Mouse (Mus musculus) midbrain, embryonic 14.5 days (tissue): ENCODE data around the gene Reln. TPM values are rescaled to one million over a fixed set of nuclear protein-coding genes. Genes with fewer than 3 reads are reported as not detected.

ENCODE experiments used
- ATAC-seq: fragments of 200-750 bp; cut with Nextera tagmentation; 2 replicates; pipeline ENCODE4 v1.8.0; 2017; ENCODE audit warnings: moderate number of reproducible peaks, moderate library complexity; ENCODE audit not compliant: low FRiP score, low TSS enrichment
- DNase-seq: peaks from one replicate; pipeline ENCODE4 v3.0.0-alpha.2; 2015
- H3K27ac ChIP-seq: fragments of 300-500 bp; sonication (generic); replicated peaks from 2 replicates; pipeline ENCODE4 v1.5.1; 2014; ENCODE audit warnings: mild to moderate bottlenecking, low read depth, low read length, moderate library complexity
- H3K27me3 ChIP-seq: fragments of 300-500 bp; sonication (generic); 2 replicates; pipeline ENCODE4 v1.6.1; 2014; ENCODE audit warnings: low read length, control low read depth, mixed read lengths; ENCODE audit not compliant: control insufficient read depth, insufficient read depth
- H3K36me3 ChIP-seq: fragments of 300-500 bp; sonication (generic); 2 replicates; pipeline ENCODE4 v1.6.1; 2014; ENCODE audit warnings: low read length, control low read depth; ENCODE audit not compliant: control insufficient read depth, insufficient read depth
- H3K4me1 ChIP-seq: fragments of 300-500 bp; sonication (generic); 2 replicates; pipeline ENCODE4 v1.6.1; 2014; ENCODE audit warnings: mild to moderate bottlenecking, antibody characterized with exemption, low read length, control low read depth; ENCODE audit not compliant: control insufficient read depth, insufficient read depth
- H3K4me2 ChIP-seq: fragments of 300-500 bp; sonication (generic); 2 replicates; pipeline ENCODE4 v1.6.1; 2014; ENCODE audit warnings: mild to moderate bottlenecking, low read length, moderate library complexity
- H3K4me3 ChIP-seq: fragments of 300-500 bp; sonication (generic); replicated peaks from 2 replicates; pipeline ENCODE4 v1.5.1; 2014; ENCODE audit warnings: low read depth, low read length
- H3K9ac ChIP-seq: fragments of 300-500 bp; sonication (generic); replicated peaks from 2 replicates; pipeline ENCODE4 v1.6.1; 2014; ENCODE audit warnings: mild to moderate bottlenecking, low read length, moderate library complexity
- H3K9me3 ChIP-seq: fragments of 300-500 bp; sonication (generic); 2 replicates; pipeline ENCODE4 v1.6.1; 2016; ENCODE audit warnings: low read length, control low read depth, mixed read lengths; ENCODE audit not compliant: control insufficient read depth
- WGBS: fragments of 180-500 bp; shearing (Covaris S2); extraction: QIAGEN DNeasy Blood & Tissue Kit; methylation state at CpG from one replicate; pipeline ENCODE4 v1.1.7; 2014; 5-methylcytosine and 5-hydroxymethylcytosine counted together
- polyA plus RNA-seq: library from polyadenylated mRNA; unstranded; fragments of >200 nt; fragmentation: Nextera tagmentation; extraction: Ambion mirVana; gene quantifications from 2 replicates; pipeline ENCODE4 v1.2.1, GENCODE M21; 2014

The Reln gene
- polyA plus RNA-seq, 1 experiment from 2014 or later: 72.4 TPM

DNA sequence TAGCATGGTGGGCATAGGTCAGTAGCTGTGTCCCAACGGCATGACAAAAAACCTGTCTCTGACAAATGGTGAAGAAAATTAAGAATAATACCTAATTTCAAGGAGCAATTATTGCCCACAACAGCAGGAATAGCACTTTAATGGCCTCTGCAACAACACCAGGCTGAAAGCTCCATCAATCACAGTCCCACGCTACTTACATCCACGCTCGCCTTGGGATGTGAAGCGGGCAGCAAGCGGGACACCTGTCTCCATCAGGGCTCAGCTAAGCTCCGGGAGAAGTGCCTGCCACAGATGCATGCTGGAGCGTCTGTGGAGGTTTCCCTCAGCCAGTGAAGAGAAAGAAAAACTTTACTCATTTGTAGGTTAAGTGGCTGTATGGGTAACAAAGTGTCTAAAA, 309.3 kb downstream of the Reln start:
- no peak for DNase-seq
- Histone ChIP-seq H3K4me3 (no peak overlapping the region), H3K27ac (no peak overlapping the region), H3K36me3 (no peaks in the 10 kb centered on the region), H3K4me1 (peaks cover 8% of the 10 kb centered on the region; the same call in 1 of the 2 replicates), H3K9me3 (no peaks in the 10 kb centered on the region), H3K4me2 (no peak overlapping the region), H3K9ac (no peak overlapping the region), H3K27me3 (no peaks in the 10 kb centered on the region)
- 95% methylated on average over 8 of the region's 8 CpGs for WGBS
- no peak for ATAC-seq

DNA sequence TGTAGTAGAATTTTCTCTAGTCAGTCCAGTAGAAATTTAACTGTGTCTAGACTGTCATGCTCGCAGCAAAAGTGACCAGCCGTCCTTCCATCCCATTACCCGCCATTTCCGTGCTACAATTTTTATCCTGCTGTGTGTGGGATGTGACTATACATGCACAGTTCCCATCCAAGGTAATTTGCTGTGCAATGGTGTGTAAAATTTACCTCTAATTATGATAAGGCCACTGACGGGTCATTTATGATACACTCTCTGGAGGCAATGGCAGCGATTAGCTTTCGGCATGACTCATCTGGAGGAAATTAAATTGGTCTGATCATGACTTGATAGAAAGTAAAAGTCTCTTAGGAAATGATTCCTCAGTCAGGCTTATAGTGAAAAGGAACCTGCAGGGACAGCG, 311.5 kb downstream of the Reln start:
- Histone ChIP-seq H3K9me3 (no peaks in the 10 kb centered on the region), H3K27ac (no peak overlapping the region), H3K4me1 (peaks cover 8% of the 10 kb centered on the region; the same call in 1 of the 2 replicates), H3K4me3 (no peak overlapping the region), H3K27me3 (no peaks in the 10 kb centered on the region), H3K36me3 (no peaks in the 10 kb centered on the region), H3K4me2 (no peak overlapping the region), H3K9ac (no peak overlapping the region)
- WGBS: 64% methylated on average over 8 of the region's 8 CpGs
- DNase-seq (no peak), ATAC-seq (no peak)

DNA sequence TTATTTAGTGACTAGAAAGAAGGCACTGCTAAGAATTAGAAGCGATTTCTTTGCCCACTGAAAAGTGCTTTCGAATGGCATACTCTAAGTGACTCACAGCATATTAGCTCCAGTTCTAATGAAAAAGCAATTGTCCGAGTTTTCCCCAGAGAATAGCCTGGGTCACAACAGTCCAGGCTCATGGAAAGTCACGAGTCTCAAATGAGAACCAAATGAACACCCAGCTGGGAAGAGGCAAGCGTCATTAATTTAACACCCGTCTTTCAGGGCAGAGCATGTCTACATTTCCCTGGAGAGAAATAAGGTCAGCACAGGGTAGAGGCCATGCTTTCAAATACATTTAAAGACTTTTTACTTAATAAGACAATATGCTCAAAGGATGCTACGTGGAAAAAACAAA, 312.8 kb downstream of the Reln start:
- Histone ChIP-seq H3K27ac (no peak overlapping the region), H3K4me2 (no peak overlapping the region), H3K4me3 (no peak overlapping the region), H3K9ac (no peak overlapping the region), H3K36me3 (no peaks in the 10 kb centered on the region), H3K4me1 (peaks cover 8% of the 10 kb centered on the region; the same call in 1 of the 2 replicates), H3K9me3 (no peaks in the 10 kb centered on the region), H3K27me3 (no peaks in the 10 kb centered on the region)
- WGBS: 34% methylated on average over 7 of the region's 7 CpGs
- DNase-seq (peak; percentile 52), ATAC-seq (peak; percentile 20; the same call in 1 of the 2 replicates)

- H3K4me1 ChIP-seq: peaks cover 8% of the 10 kb centered on the region; the same call in 1 of the 2 replicates
- ATAC-seq (no peak), DNase-seq (no peak)
- WGBS: 75% methylated on average over 11 of the region's 11 CpGs
- no peaks in the 10 kb centered on the region for H3K36me3 ChIP-seq
- no peak overlapping the region for H3K27ac ChIP-seq
- no peaks in the 10 kb centered on the region for H3K9me3 ChIP-seq
- H3K4me2 ChIP-seq: no peak overlapping the region
- no peak overlapping the region for H3K4me3 ChIP-seq
- H3K27me3 ChIP-seq: no peaks in the 10 kb centered on the region
- H3K9ac ChIP-seq: no peak overlapping the region
Observed at GRCm38 (mm10) chr5:22028379-22028778, 316.1 kb downstream of the Reln start.

DNA sequence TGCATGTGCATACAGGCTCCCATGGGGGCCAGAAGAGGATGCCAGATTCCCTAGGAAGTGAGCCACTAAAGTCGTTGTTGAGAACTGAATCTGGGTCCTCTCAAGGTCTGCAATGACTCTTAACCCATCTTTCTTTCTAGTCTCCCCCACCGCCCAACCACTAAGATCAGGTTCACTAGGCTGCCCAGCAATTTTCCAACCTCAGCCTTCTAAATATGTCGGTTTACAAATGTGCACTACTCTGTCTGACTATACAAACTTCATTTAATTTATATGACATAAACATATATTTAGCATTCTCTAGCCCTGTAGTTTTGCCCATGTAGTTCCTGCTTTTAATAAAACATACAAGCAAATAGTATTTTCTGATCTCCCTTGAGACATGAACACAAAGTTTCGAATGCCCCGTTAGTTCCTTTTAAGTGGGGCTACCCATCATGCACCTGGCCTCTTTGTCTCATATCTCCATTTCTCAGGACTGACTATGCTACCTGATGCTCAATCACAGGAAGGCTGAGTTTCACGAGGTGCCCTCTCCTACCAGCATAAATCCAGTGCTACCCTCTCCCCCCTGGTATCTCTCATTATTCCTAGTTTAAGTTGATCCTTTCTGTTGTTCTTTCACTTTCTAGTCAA, 317.1 kb downstream of the Reln start:
- no peaks in the 10 kb centered on the region for H3K36me3 ChIP-seq
- no peak for ATAC-seq
- 90% methylated on average over 6 of the region's 6 CpGs for WGBS
- no peak overlapping the region for H3K4me3 ChIP-seq
- no peak overlapping the region for H3K4me2 ChIP-seq
- H3K9ac ChIP-seq: no peak overlapping the region
- no peaks in the 10 kb centered on the region for H3K27me3 ChIP-seq
- no peak for DNase-seq
- H3K9me3 ChIP-seq: no peaks in the 10 kb centered on the region
- peaks cover 5% of the 10 kb centered on the region; the same call in 1 of the 2 replicates for H3K4me1 ChIP-seq
- no peak overlapping the region for H3K27ac ChIP-seq

- H3K4me2 ChIP-seq: no peak overlapping the region
- no peak overlapping the region for H3K4me3 ChIP-seq
- no peak overlapping the region for H3K27ac ChIP-seq
- H3K36me3 ChIP-seq: no peaks in the 10 kb centered on the region
- ATAC-seq (no peak), DNase-seq (no peak)
- WGBS: 92% methylated on average over 4 of the region's 4 CpGs
- H3K27me3 ChIP-seq: no peaks in the 10 kb centered on the region
- no peaks in the 10 kb centered on the region for H3K4me1 ChIP-seq
- H3K9ac ChIP-seq: no peak overlapping the region
- no peaks in the 10 kb centered on the region for H3K9me3 ChIP-seq
Observed at GRCm38 (mm10) chr5:22025746-22026145, 318.8 kb downstream of the Reln start.

DNA sequence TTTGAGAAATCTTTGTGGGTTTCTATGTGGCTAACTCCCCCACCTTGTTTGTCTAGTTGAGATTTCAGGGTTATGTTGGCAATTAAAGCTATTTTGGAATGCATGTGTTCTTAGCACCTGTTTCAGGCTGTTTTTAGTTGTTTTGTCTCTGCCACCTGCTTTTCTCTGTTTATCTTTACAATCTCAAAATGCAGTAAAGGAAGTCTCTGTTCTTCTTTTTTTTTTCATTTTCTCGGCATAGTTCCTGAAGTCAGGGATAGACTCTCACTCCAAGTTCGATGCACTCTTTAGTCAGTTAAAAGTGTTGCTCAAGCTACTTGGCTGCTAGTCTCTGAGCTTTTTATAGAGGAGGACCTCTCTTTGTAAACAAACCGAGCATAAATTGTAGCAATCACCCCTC, 320.4 kb downstream of the Reln start:
- Histone ChIP-seq H3K9ac (no peak overlapping the region), H3K4me2 (no peak overlapping the region), H3K27me3 (no peaks in the 10 kb centered on the region), H3K9me3 (no peaks in the 10 kb centered on the region), H3K36me3 (no peaks in the 10 kb centered on the region), H3K4me1 (no peaks in the 10 kb centered on the region), H3K4me3 (no peak overlapping the region), H3K27ac (no peak overlapping the region)
- ATAC-seq (no peak), DNase-seq (no peak)
- WGBS: 80% methylated on average over 3 of the region's 3 CpGs

GRCm38 (mm10) chr5:22017896-22018295, 326.6 kb downstream of the Reln start:
- no peak for DNase-seq
- ATAC-seq: no peak

DNA sequence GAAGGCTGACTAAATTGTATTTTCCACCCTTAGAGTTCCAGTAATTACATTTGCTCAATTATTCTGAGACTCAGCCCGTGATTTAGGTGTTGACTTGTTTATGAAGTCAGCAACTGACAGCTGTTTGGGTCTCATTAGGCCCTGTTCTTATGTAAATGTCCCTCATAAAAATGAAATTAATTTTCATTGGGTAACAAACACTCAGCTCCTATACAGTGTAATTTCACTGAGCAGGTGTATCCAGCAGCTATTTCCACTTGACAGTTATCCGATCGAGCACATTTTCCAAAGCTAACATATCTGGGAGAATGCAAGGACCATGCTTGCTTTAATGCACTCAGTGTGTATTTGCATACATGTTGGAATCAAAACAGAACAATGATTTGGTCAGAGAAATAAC, 330.0 kb downstream of the Reln start:
- Histone ChIP-seq H3K4me1 (no peaks in the 10 kb centered on the region), H3K27me3 (no peaks in the 10 kb centered on the region), H3K27ac (no peak overlapping the region), H3K36me3 (no peaks in the 10 kb centered on the region), H3K9me3 (no peaks in the 10 kb centered on the region), H3K4me2 (no peak overlapping the region), H3K9ac (no peak overlapping the region), H3K4me3 (no peak overlapping the region)
- DNase-seq (no peak), ATAC-seq (no peak)
- 86% methylated on average over 3 of the region's 3 CpGs for WGBS

More at GRCm38 (mm10) chr5:22017896-22018295, 326.6 kb downstream of the Reln start:
- Histone ChIP-seq H3K9me3 (no peaks in the 10 kb centered on the region), H3K4me3 (no peak overlapping the region), H3K4me1 (no peaks in the 10 kb centered on the region), H3K27me3 (no peaks in the 10 kb centered on the region), H3K36me3 (no peaks in the 10 kb centered on the region), H3K4me2 (no peak overlapping the region), H3K27ac (no peak overlapping the region), H3K9ac (no peak overlapping the region)
- WGBS: 93% methylated on average over 3 of the region's 3 CpGs
